Mouse (Mus musculus) gastrocnemius, adult 2 months (tissue): Measurements from ENCODE around the gene Ptpn4. TPM values are rescaled to one million over a fixed set of nuclear protein-coding genes. Genes with fewer than 3 reads are reported as not detected.

Experiments used
- DNase-seq: peaks from one replicate; pipeline ENCODE4 v3.0.0; 2022
- H3K27ac ChIP-seq: fragments of 200-600 bp; 2 replicates; pipeline ENCODE4 v1.8.1; 2022; ENCODE audit warnings: mild to moderate bottlenecking
- H3K4me3 ChIP-seq: fragments of 200-600 bp; 2 replicates; pipeline ENCODE4 v1.8.1; 2022; ENCODE audit warnings: mild to moderate bottlenecking, moderate library complexity
- CTCF ChIP-seq: fragments of 200-600 bp; IDR thresholded peaks from 2 replicates; pipeline ENCODE4 v1.8.1; 2022; ENCODE audit warnings: antibody characterized with exemption, mild to moderate bottlenecking, moderate library complexity
- intact Hi-C: fragments of 180-260 bp; cut with DNase I; formaldehyde crosslinking; loops from one replicate; pipeline ENCODE4 v1.15.1; 2025
- total RNA-seq, 2 experiments: library from RNA; stranded (reverse); gene quantifications; 2 replicates each; pipeline ENCODE4 v1.2.3; 2021

Ptpn4 gene
- total RNA-seq, 2 experiments from 2014 or later = 25.8 to 39.1 TPM

- TF ChIP-seq CTCF = no peak
- intact Hi-C loops = no loop called here
- Histone ChIP-seq H3K4me3 (no peak overlapping the region), H3K27ac (no peak overlapping the region)
- no peak for DNase-seq
Measured at GRCm38 (mm10) chr1:119790616-119791015, 46.8 kb downstream of the Ptpn4 start.

- DNase-seq = no peak
- Histone ChIP-seq H3K27ac (no peak overlapping the region), H3K4me3 (no peak overlapping the region)
- TF ChIP-seq CTCF = no peak
- intact Hi-C loops = no loop called here
Measured at GRCm38 (mm10) chr1:119775915-119776314, 61.5 kb downstream of the Ptpn4 start.

GRCm38 (mm10) chr1:119735692-119736091, 101.7 kb downstream of the Ptpn4 start:
- intact Hi-C loops = no loop called here
- Histone ChIP-seq H3K27ac (no peak overlapping the region), H3K4me3 (no peak overlapping the region)
- no peak for DNase-seq
- no peak for TF ChIP-seq CTCF

GRCm38 (mm10) chr1:119734801-119735200, 102.6 kb downstream of the Ptpn4 start:
- intact Hi-C loops = no loop called here
- DNase-seq = no peak
- no peak for TF ChIP-seq CTCF
- no peak overlapping the region for H3K4me3 ChIP-seq
- H3K27ac ChIP-seq = no peak overlapping the region

- H3K27ac ChIP-seq = no peak overlapping the region
- no peak overlapping the region for H3K4me3 ChIP-seq
- TF ChIP-seq CTCF = no peak
- intact Hi-C loops = no loop called here
- DNase-seq = no peak
Measured at GRCm38 (mm10) chr1:119731166-119731565, 106.2 kb downstream of the Ptpn4 start.

- no peak overlapping the region for H3K27ac ChIP-seq
- TF ChIP-seq CTCF = no peak
- intact Hi-C loops = no loop called here
- no peak for DNase-seq
- H3K4me3 ChIP-seq = no peak overlapping the region
Measured at GRCm38 (mm10) chr1:119713017-119713416, 124.4 kb downstream of the Ptpn4 start.

- no peak overlapping the region for H3K27ac ChIP-seq
- no peak overlapping the region for H3K4me3 ChIP-seq
- no peak for TF ChIP-seq CTCF
- intact Hi-C loops = no loop called here
- no peak for DNase-seq
Measured at GRCm38 (mm10) chr1:119706471-119707217, 130.8 kb downstream of the Ptpn4 start.

GRCm38 (mm10) chr1:119696860-119697259, 140.6 kb downstream of the Ptpn4 start:
- no peak overlapping the region for H3K4me3 ChIP-seq
- intact Hi-C loops = no loop called here
- TF ChIP-seq CTCF = no peak
- no peak for DNase-seq
- no peak overlapping the region for H3K27ac ChIP-seq

GRCm38 (mm10) chr1:119685773-119686558, 151.4 kb downstream of the Ptpn4 start:
- Histone ChIP-seq H3K4me3 (no peak overlapping the region), H3K27ac (no peak overlapping the region)
- intact Hi-C loops = no loop called here
- peak; percentile 33 for TF ChIP-seq CTCF
- DNase-seq = no peak

GRCm38 (mm10) chr1:119681663-119682213, 155.7 kb downstream of the Ptpn4 start:
- Histone ChIP-seq H3K27ac (no peak overlapping the region), H3K4me3 (no peak overlapping the region)
- intact Hi-C loops = no loop called here
- no peak for DNase-seq
- no peak for TF ChIP-seq CTCF

- Histone ChIP-seq H3K4me3 (no peak overlapping the region), H3K27ac (no peak overlapping the region)
- TF ChIP-seq CTCF = peak; percentile 82
- peak; percentile 30 for DNase-seq
- intact Hi-C loops = loop anchor here (1.0 kb wide), 1 partner anchor 127 kb away; no protein-coding TSS in a partner anchor
Measured at GRCm38 (mm10) chr1:119674984-119675383, 162.4 kb downstream of the Ptpn4 start.

- intact Hi-C loops = no loop called here
- no peak for DNase-seq
- no peak overlapping the region for H3K4me3 ChIP-seq
- TF ChIP-seq CTCF = no peak
- H3K27ac ChIP-seq = no peak overlapping the region
Measured at GRCm38 (mm10) chr1:119666904-119667303, 170.5 kb downstream of the Ptpn4 start.

GRCm38 (mm10) chr1:119654307-119654706, 183.1 kb downstream of the Ptpn4 start:
- H3K27ac ChIP-seq = no peak overlapping the region
- DNase-seq = no peak
- no peak overlapping the region for H3K4me3 ChIP-seq
- TF ChIP-seq CTCF = peak; percentile 35
- intact Hi-C loops = no loop called here
